18 mouse cellular contexts compared by ENCODE assay signal in genomic region chr8:108068195-108068594, GRCm38 (mm10).
DNase-seq lines count a peak whose midpoint lies in the region; ATAC-seq and TF ChIP-seq lines count a peak whose summit lies in the region.
"Had no signal": no experiment of that assay in that cellular context is flagged by ENCODE, and none has a peak within 500 bp of the region (broad histone marks: within the 10 kb centered on the region; RNA-seq: fewer than 3 reads in every experiment).

No protein-coding gene starts in this region.

- no peak for TF ChIP-seq CTCF in brain, embryonic 14.5 days (IDR thresholded peaks at IDR 0.05; ENCODE audit: borderline replicate concordance, extremely low read depth, insufficient read depth, insufficient read length)

- no peak for TF ChIP-seq POLR2A in brain, embryonic 14.5 days (IDR thresholded peaks at IDR 0.05; ENCODE audit: borderline replicate concordance, extremely low read depth, insufficient read depth, insufficient read length, poor library complexity, severe bottlenecking)

- no peaks in the 10 kb centered on the region for H3K9me3 ChIP-seq in kidney, embryonic 14.5 days (ENCODE audit: control insufficient read depth, low read length)
- H3K9me3 ChIP-seq: hindbrain, embryonic 12.5 days; liver, embryonic 13.5 days; neural tube, embryonic 13.5 days had no signal

- no peak for DNase-seq in kidney, adult 18-20 months
- DNase-seq in brain, embryonic 14.5 days (ENCODE audit: low read depth), result peak; percentile 18
- peak; percentile 71 for DNase-seq in embryo, embryonic 11 days
- DNase-seq in forelimb bud, embryonic 11.5 days (ENCODE audit: low read depth, low spot score), result peak; percentile 48
- no peak for DNase-seq in cerebellum, adult 11 months
- DNase-seq in right cerebral cortex, adult 18-20 months, result no peak
- no peak for DNase-seq in thymus, postnatal 14 days
- DNase-seq: cerebellum, postnatal 14 days; gastrocnemius, postnatal 14 days; layer of hippocampus, postnatal 36 days; liver, embryonic 13.5 days; right cerebral cortex, postnatal 25 days had no signal

- 7% methylated on average over 8 of the region's 8 CpGs for WGBS in kidney, embryonic 14.5 days

- 0 out of 2 replicates have a peak, but pooled peaks have one; percentile 46 for ATAC-seq in kidney, embryonic 14.5 days (ENCODE audit: low FRiP score, low TSS enrichment)
- ATAC-seq: intestine, embryonic 16.5 days; Patski had no signal

- no peaks in the 10 kb centered on the region for H3K36me3 ChIP-seq in kidney, embryonic 14.5 days (ENCODE audit: control insufficient read depth, insufficient read depth, low read length)
- H3K36me3 ChIP-seq: hindbrain, embryonic 12.5 days; liver, embryonic 13.5 days; neural tube, embryonic 13.5 days had no signal

- no peak overlapping the region; the same call in 1 of the 2 replicates for H3K4me2 ChIP-seq in kidney, embryonic 14.5 days (replicated peaks; ENCODE audit: low read depth, low read length)
- H3K4me2 ChIP-seq: hindbrain, embryonic 12.5 days; liver, embryonic 13.5 days; neural tube, embryonic 13.5 days had no signal

- H3K27me3 ChIP-seq in kidney, embryonic 14.5 days (ENCODE audit: control insufficient read depth, insufficient read depth, low read length), result peaks cover 3% of the 10 kb centered on the region; the same call in 1 of the 2 replicates
- H3K27me3 ChIP-seq: hindbrain, embryonic 12.5 days; liver, embryonic 13.5 days; neural tube, embryonic 13.5 days had no signal

- H3K27ac ChIP-seq in kidney, embryonic 14.5 days (ENCODE audit: low read depth, low read length), result no peak overlapping the region
- H3K27ac ChIP-seq: hindbrain, embryonic 12.5 days; liver, embryonic 13.5 days; neural tube, embryonic 13.5 days; stomach, postnatal 0 days had no signal

- H3K4me3 ChIP-seq in kidney, embryonic 14.5 days (ENCODE audit: low read length), result no peak overlapping the region
- H3K4me3 ChIP-seq: hindbrain, embryonic 12.5 days; liver, embryonic 13.5 days; neural tube, embryonic 13.5 days had no signal

- H3K9ac ChIP-seq in kidney, embryonic 14.5 days (ENCODE audit: low read depth, low read length), result no peak overlapping the region
- H3K9ac ChIP-seq: hindbrain, embryonic 12.5 days; liver, embryonic 13.5 days; neural tube, embryonic 13.5 days had no signal

- peaks cover 9% of the 10 kb centered on the region for H3K4me1 ChIP-seq in kidney, embryonic 14.5 days (ENCODE audit: control insufficient read depth, insufficient read depth, low read length)
- H3K4me1 ChIP-seq: liver, embryonic 13.5 days had no signal

Comparison
In these comparisons a context has a peak if more than half of its experiments do, and no peak if none do; other contexts are left out.
1. DNase-seq: peak in brain, embryonic 14.5 days (single experiment), embryo, embryonic 11 days (single experiment) and forelimb bud, embryonic 11.5 days (single experiment); none in kidney, adult 18-20 months (single experiment), cerebellum, adult 11 months (single experiment), right cerebral cortex, adult 18-20 months (single experiment) and thymus, postnatal 14 days (single experiment).